Mouse (Mus musculus) liver, embryonic 14.5 days (tissue): ENCODE measurements around the gene Ndufa3. TPM values are rescaled to one million over a fixed set of nuclear protein-coding genes. Genes with fewer than 3 reads are reported as not detected.

ENCODE experiments used
- ATAC-seq: fragments of 200-750 bp; cut with Nextera tagmentation; 2 replicates; pipeline ENCODE4 v1.8.0; 2017; ENCODE audit warnings: moderate number of reproducible peaks, mild to moderate bottlenecking, moderate library complexity; ENCODE audit not compliant: insufficient read depth
- DNase-seq, 3 experiments: peaks; one replicate each; pipeline ENCODE4 v3.0.0-alpha.2; 2012 to 2013; ENCODE audit warnings: low read depth in 3 of 3, low spot score in 3 of 3
- H3K27ac ChIP-seq: fragments of 300-500 bp; sonication (generic); 2 replicates; pipeline ENCODE4 v1.5.1; 2014; ENCODE audit warnings: moderate library complexity, mild to moderate bottlenecking, control low read depth, inconsistent platforms
- H3K27me3 ChIP-seq: fragments of 300-500 bp; sonication (generic); 2 replicates; pipeline ENCODE4 v1.6.1; 2014; ENCODE audit warnings: mild to moderate bottlenecking, low read length, moderate library complexity; ENCODE audit not compliant: control insufficient read depth, insufficient read depth
- H3K36me3 ChIP-seq: fragments of 300-500 bp; sonication (generic); replicated peaks from 2 replicates; pipeline ENCODE4 v1.6.1; 2014; ENCODE audit warnings: low read depth; ENCODE audit not compliant: control insufficient read depth, insufficient read depth
- H3K4me1 ChIP-seq, 2 experiments: fragments of 200-500 bp in 1 of 2; fragments of 300-500 bp in 1 of 2; sonication (generic) in 1 of 2; replicated peaks; 2 replicates each; pipeline ENCODE4 v1.6.1; 2012 to 2014; ENCODE audit warnings: antibody characterized with exemption in 1 of 2, inconsistent platforms in 1 of 2, low read length in 1 of 2; ENCODE audit not compliant: control insufficient read depth in 2 of 2, insufficient read depth in 2 of 2
- H3K4me2 ChIP-seq: fragments of 300-500 bp; sonication (generic); 2 replicates; pipeline ENCODE4 v1.6.1; 2014; ENCODE audit warnings: low read depth, mild to moderate bottlenecking, control low read depth, moderate library complexity
- H3K4me3 ChIP-seq, 2 experiments: fragments of 200-500 bp in 1 of 2; fragments of 300-500 bp in 1 of 2; sonication (generic) in 1 of 2; 2 replicates each; pipeline ENCODE4 v1.5.1; 2012 to 2014; ENCODE audit warnings: low read depth in 2 of 2, low read length in 2 of 2, mild to moderate bottlenecking in 2 of 2, control low read depth in 1 of 2, inconsistent platforms in 1 of 2, moderate library complexity in 1 of 2; ENCODE audit not compliant: insufficient read depth in 1 of 2
- H3K9ac ChIP-seq: fragments of 300-500 bp; sonication (generic); replicated peaks from 2 replicates; pipeline ENCODE4 v1.6.1; 2014; ENCODE audit warnings: mild to moderate bottlenecking, control low read depth, moderate library complexity
- H3K9me3 ChIP-seq: fragments of 300-500 bp; sonication (generic); 2 replicates; pipeline ENCODE4 v1.6.1; 2016; ENCODE audit warnings: low read length, mixed read lengths; ENCODE audit not compliant: control insufficient read depth
- CTCF ChIP-seq: IDR thresholded peaks from 2 replicates; pipeline ENCODE4 v1.5.1; 2016; ENCODE audit warnings: antibody characterized with exemption, low read depth, control low read depth
- EP300 ChIP-seq: IDR thresholded peaks from 2 replicates; pipeline ENCODE4 v1.6.1; 2016; ENCODE audit warnings: antibody characterized with exemption, low read depth
- WGBS: fragments of 180-500 bp; shearing (Covaris S2); extraction: QIAGEN DNeasy Blood & Tissue Kit; methylation state at CpG from one replicate; pipeline ENCODE4 v1.1.7; 2014; ENCODE audit not compliant: insufficient replicate concordance; 5-methylcytosine and 5-hydroxymethylcytosine counted together
- polyA plus RNA-seq, 2 experiments: library from polyadenylated mRNA; depleted of rRNA in 1 of 2; stranded (reverse) in 1 of 2; unstranded in 1 of 2; fragments of >200 nt; fragmentation: Nextera tagmentation in 1 of 2; extraction: Ambion mirVana in 1 of 2; gene quantifications; 2 replicates each; pipeline versions ENCODE4 v1.2.1 to v1.2.3; 2012 to 2014

Ndufa3 gene
- polyA plus RNA-seq, 2 experiments, result 106 to 354 TPM

- H3K4me3 ChIP-seq, result no peak overlapping the region
- no peaks in the 10 kb centered on the region for H3K27me3 ChIP-seq
- TF ChIP-seq EP300, result no peak
- TF ChIP-seq CTCF, result no peak
- H3K4me1 ChIP-seq, result 0 out of 4 replicates have a peak, but pooled peaks cover 0 to 1% of the 10 kb centered on the region in 2 experiments
- no peak overlapping the region for H3K9ac ChIP-seq
- H3K4me2 ChIP-seq, result no peak overlapping the region
- WGBS, result 67% methylated on average over 6 of the region's 6 CpGs
- no peak for DNase-seq
- no peak overlapping the region for H3K27ac ChIP-seq
- no peak for ATAC-seq
- H3K9me3 ChIP-seq, result no peaks in the 10 kb centered on the region
- no peaks in the 10 kb centered on the region for H3K36me3 ChIP-seq
Observed at GRCm38 (mm10) chr7:3607391-3607790, 9.8 kb upstream of the Ndufa3 start.

GRCm38 (mm10) chr7:3608668-3609067, 8.5 kb upstream of the Ndufa3 start:
- no peak for DNase-seq
- Histone ChIP-seq H3K36me3 (no peaks in the 10 kb centered on the region), H3K9ac (no peak overlapping the region), H3K4me2 (no peak overlapping the region), H3K27ac (no peak overlapping the region), H3K27me3 (no peaks in the 10 kb centered on the region), H3K9me3 (no peaks in the 10 kb centered on the region), H3K4me3 (no peak overlapping the region), H3K4me1 (0 out of 4 replicates have a peak, but pooled peaks cover 0 to 1% of the 10 kb centered on the region in 2 experiments)
- ATAC-seq, result no peak
- WGBS, result 69% methylated on average over 3 of the region's 3 CpGs
- TF ChIP-seq CTCF (no peak), EP300 (no peak)

- no peak for TF ChIP-seq CTCF
- TF ChIP-seq EP300, result no peak
- DNase-seq, result no peak
- no peak for ATAC-seq
- H3K27ac ChIP-seq, result no peak overlapping the region
- 0 out of 4 replicates have a peak, but pooled peaks cover 0 to 1% of the 10 kb centered on the region in 2 experiments for H3K4me1 ChIP-seq
- H3K9ac ChIP-seq, result no peak overlapping the region
- 30% methylated on average over 3 of the region's 3 CpGs for WGBS
- H3K4me2 ChIP-seq, result no peak overlapping the region
- H3K27me3 ChIP-seq, result no peaks in the 10 kb centered on the region
- no peak overlapping the region for H3K4me3 ChIP-seq
- H3K9me3 ChIP-seq, result no peaks in the 10 kb centered on the region
- no peaks in the 10 kb centered on the region for H3K36me3 ChIP-seq
Observed at GRCm38 (mm10) chr7:3609082-3609481, 8.1 kb upstream of the Ndufa3 start.

GRCm38 (mm10) chr7:3610437-3610836, 6.7 kb upstream of the Ndufa3 start:
- Histone ChIP-seq H3K27me3 (no peaks in the 10 kb centered on the region), H3K9me3 (no peaks in the 10 kb centered on the region), H3K27ac (no peak overlapping the region), H3K4me1 (0 out of 4 replicates have a peak, but pooled peaks cover 0 to 1% of the 10 kb centered on the region in 2 experiments), H3K36me3 (no peaks in the 10 kb centered on the region), H3K4me2 (no peak overlapping the region), H3K4me3 (no peak overlapping the region), H3K9ac (no peak overlapping the region)
- TF ChIP-seq EP300, result no peak
- no peak for TF ChIP-seq CTCF
- DNase-seq (no peak), ATAC-seq (no peak)
- WGBS, result 28% methylated on average over 3 of the region's 3 CpGs

- H3K27ac ChIP-seq, result no peak overlapping the region
- no peak for DNase-seq
- no peak for TF ChIP-seq EP300
Observed at GRCm38 (mm10) chr7:3611006-3611405, 6.2 kb upstream of the Ndufa3 start.

More at GRCm38 (mm10) chr7:3611006-3611405, 6.2 kb upstream of the Ndufa3 start:
- ATAC-seq, result peak; percentile 22; the same call in 1 of the 2 replicates
- peaks cover 0 to 1% of the 10 kb centered on the region in 2 experiments; a peak in 1 of 4 replicates for H3K4me1 ChIP-seq
- no peak overlapping the region for H3K4me2 ChIP-seq
- no peak overlapping the region for H3K4me3 ChIP-seq
- 74% methylated on average over 13 of the region's 13 CpGs for WGBS
- no peaks in the 10 kb centered on the region for H3K36me3 ChIP-seq
- H3K9me3 ChIP-seq, result no peaks in the 10 kb centered on the region
- no peaks in the 10 kb centered on the region for H3K27me3 ChIP-seq
- no peak overlapping the region for H3K9ac ChIP-seq
